Mouse (Mus musculus): ENCODE results near the gene Acad8. TPM values are rescaled to one million over a fixed set of nuclear protein-coding genes. Genes with fewer than 3 reads are reported as not detected.

Gene Acad8
- polyA plus RNA-seq (2017; shearing (Covaris generic)): 19.8 TPM

DNA sequence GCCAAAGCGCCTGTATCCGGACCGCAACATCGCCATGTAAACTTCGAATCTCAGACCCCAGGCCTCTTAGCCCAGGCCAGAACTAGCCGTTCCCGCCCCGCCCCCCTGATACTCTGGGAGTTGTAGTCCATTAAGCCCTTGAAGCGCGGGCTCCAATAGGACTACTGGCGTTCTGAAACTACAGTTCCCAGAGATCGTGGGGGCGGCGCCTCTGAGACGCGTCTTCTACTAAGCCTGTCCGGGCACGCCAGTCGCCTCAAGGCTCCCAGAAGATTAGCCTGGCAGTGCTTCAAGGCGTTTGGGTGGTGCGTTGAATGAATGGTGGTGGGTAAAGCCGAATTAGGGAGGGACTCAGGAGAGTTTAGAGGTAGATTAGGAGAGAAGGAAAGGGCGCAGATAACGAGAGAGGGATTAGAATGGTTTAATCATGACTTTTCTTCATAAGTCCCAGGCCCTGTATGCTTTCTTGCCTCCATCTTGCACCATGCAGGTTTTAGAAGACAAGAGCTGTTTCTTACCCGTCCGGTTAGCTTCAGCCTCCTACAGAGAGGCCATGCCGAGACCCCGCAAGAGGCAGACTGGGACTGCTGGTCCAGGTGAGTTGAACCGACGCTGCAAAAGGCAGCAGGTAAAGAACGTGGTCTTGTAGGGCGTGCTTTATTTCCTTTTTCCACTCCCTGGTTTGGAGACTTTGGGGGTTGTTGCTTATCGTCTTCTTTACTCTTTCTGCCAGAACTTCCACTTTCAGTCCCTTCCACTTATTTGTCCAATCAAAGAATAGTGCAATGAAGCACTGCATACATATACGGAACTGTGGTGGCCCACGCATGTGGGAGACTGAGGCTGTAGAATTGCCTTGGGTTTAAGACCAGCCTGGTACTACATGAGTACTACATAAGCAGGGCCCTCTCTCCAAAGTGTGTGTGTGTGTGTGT, at the start of gene Acad8, which contains the start of gene Thyn1:
Gene Acad8, minus strand, starts transcription at position 106 of the 935 bp plus-strand sequence.
Gene Thyn1, plus strand, starts transcription at position 250 of the 935 bp plus-strand sequence.

DNA sequence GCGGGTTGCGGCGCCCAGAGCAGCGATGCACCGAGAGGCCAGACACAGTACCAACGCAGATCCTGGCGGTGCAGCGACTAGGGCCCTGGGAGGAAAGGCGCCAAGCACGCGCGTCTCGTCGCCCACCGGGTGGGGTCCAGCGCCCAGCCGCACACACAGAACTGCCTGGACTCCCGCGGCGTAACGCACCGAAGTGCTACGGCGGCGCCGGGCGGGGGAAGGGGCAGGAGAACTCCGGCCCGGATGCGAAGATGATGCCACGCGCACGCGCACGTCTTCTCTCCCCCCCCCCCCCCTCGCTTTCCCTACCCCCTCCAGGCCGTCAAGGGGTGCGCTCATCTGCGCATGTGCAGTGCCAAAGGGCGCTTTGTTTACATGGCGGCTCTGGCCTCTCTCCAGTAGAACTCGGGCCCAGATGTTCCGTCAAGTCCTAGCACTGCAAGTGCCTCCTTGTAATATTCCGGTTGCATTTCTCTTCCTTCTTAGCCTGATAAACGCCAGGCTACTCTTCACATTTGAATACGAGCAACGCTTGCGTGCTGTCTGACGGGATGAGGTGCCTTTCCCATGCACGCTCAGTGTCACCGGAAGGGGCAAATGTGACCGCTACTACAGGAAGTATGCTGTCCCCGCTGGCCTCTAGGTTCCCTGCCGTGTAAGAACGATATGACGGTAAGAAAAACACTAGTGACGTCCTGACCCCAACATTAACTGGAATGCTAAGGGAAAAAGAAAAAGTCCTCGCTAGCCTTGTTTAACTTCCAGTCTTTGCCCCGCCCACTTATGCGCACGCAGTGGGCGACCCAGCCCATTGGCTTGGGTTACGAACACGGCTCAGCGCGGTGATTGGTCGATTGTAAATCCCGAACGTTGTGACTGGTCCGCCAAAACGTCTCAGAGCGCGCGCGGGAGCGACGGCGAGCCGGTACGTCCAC, 30.7 kb upstream of the Acad8 start, which contains the start of the genes Vps26b and Ncapd3:
Gene Vps26b, minus strand, starts transcription at position 238 of the 935 bp plus-strand sequence.
Gene Ncapd3, plus strand, starts transcription at position 348 of the 935 bp plus-strand sequence.

Other genes with a start within 250 kb of the Acad8 start
- gene Glb1l2, start 193.1 kb downstream of the Acad8 start, polyA plus RNA-seq (2017; shearing (Covaris generic)): not detected
- not detected for gene Glb1l3, start 138.7 kb downstream of the Acad8 start, polyA plus RNA-seq (2017; shearing (Covaris generic))
- gene Gm1110, start 76.5 kb downstream of the Acad8 start, polyA plus RNA-seq (2017; shearing (Covaris generic)): 0.30 TPM
- gene Thyn1, start 144 bp upstream of the Acad8 start, polyA plus RNA-seq (2017; shearing (Covaris generic)): 44.6 TPM
- gene Vps26b, start 30.5 kb upstream of the Acad8 start, polyA plus RNA-seq (2017; shearing (Covaris generic)): 44.8 TPM
- 30.1 TPM for gene Ncapd3, start 30.6 kb upstream of the Acad8 start, polyA plus RNA-seq (2017; shearing (Covaris generic))
- not detected for gene Jam3, start 155.9 kb upstream of the Acad8 start, polyA plus RNA-seq (2017; shearing (Covaris generic))

Data from effector memory CD4-positive, alpha-beta T cell, adult 5 months (primary cell).